Mouse (Mus musculus) midbrain, embryonic 14.5 days (tissue): ENCODE data around the gene Zfp157. TPM values are rescaled to one million over a fixed set of nuclear protein-coding genes. Genes with fewer than 3 reads are reported as not detected.
A peak's percentile ranks its signal among the peaks of the same experiment; 100 is the strongest.
"Not testable (repeated sequence)": the region's sequence is repeated elsewhere in the genome, so short reads cannot be mapped to it uniquely, and the experiment has no call there.

Experiments
- ATAC-seq: fragments of 200-750 bp; cut with Nextera tagmentation; 2 replicates; pipeline ENCODE4 v1.8.0; 2017; ENCODE audit warnings: moderate number of reproducible peaks, moderate library complexity; ENCODE audit not compliant: low FRiP score, low TSS enrichment
- DNase-seq: peaks from one replicate; pipeline ENCODE4 v3.0.0-alpha.2; 2015
- H3K27ac ChIP-seq: fragments of 300-500 bp; sonication (generic); replicated peaks from 2 replicates; pipeline ENCODE4 v1.5.1; 2014; ENCODE audit warnings: mild to moderate bottlenecking, low read depth, low read length, moderate library complexity
- H3K27me3 ChIP-seq: fragments of 300-500 bp; sonication (generic); 2 replicates; pipeline ENCODE4 v1.6.1; 2014; ENCODE audit warnings: low read length, control low read depth, mixed read lengths; ENCODE audit not compliant: control insufficient read depth, insufficient read depth
- H3K36me3 ChIP-seq: fragments of 300-500 bp; sonication (generic); 2 replicates; pipeline ENCODE4 v1.6.1; 2014; ENCODE audit warnings: low read length, control low read depth; ENCODE audit not compliant: control insufficient read depth, insufficient read depth
- H3K4me1 ChIP-seq: fragments of 300-500 bp; sonication (generic); 2 replicates; pipeline ENCODE4 v1.6.1; 2014; ENCODE audit warnings: mild to moderate bottlenecking, antibody characterized with exemption, low read length, control low read depth; ENCODE audit not compliant: control insufficient read depth, insufficient read depth
- H3K4me2 ChIP-seq: fragments of 300-500 bp; sonication (generic); 2 replicates; pipeline ENCODE4 v1.6.1; 2014; ENCODE audit warnings: mild to moderate bottlenecking, low read length, moderate library complexity
- H3K4me3 ChIP-seq: fragments of 300-500 bp; sonication (generic); replicated peaks from 2 replicates; pipeline ENCODE4 v1.5.1; 2014; ENCODE audit warnings: low read depth, low read length
- H3K9ac ChIP-seq: fragments of 300-500 bp; sonication (generic); replicated peaks from 2 replicates; pipeline ENCODE4 v1.6.1; 2014; ENCODE audit warnings: mild to moderate bottlenecking, low read length, moderate library complexity
- H3K9me3 ChIP-seq: fragments of 300-500 bp; sonication (generic); 2 replicates; pipeline ENCODE4 v1.6.1; 2016; ENCODE audit warnings: low read length, control low read depth, mixed read lengths; ENCODE audit not compliant: control insufficient read depth
- WGBS: fragments of 180-500 bp; shearing (Covaris S2); extraction: QIAGEN DNeasy Blood & Tissue Kit; methylation state at CpG from one replicate; pipeline ENCODE4 v1.1.7; 2014; 5-methylcytosine and 5-hydroxymethylcytosine counted together
- polyA plus RNA-seq: library from polyadenylated mRNA; unstranded; fragments of >200 nt; fragmentation: Nextera tagmentation; extraction: Ambion mirVana; gene quantifications from 2 replicates; pipeline ENCODE4 v1.2.1, GENCODE M21; 2014

Zfp157 gene
- polyA plus RNA-seq: 81.7 and 83.9 TPM in 2 replicates

GRCm38 (mm10) chr5:138441286-138442194, at the start of gene Zfp157:
TSS of gene Zfp157 (plus strand) at chr5:138441468.
- WGBS: under 1% methylated on average over 49 of the region's 49 CpGs

GRCm38 (mm10) chr5:138397795-138398337, 43.4 kb upstream of the Zfp157 start:
- DNase-seq (no peak), ATAC-seq (no peak)
- Histone ChIP-seq H3K4me1 (no peaks in the 10 kb centered on the region), H3K9ac (no peak overlapping the region), H3K9me3 (no peaks in the 10 kb centered on the region), H3K27me3 (no peaks in the 10 kb centered on the region), H3K27ac (no peak overlapping the region), H3K4me3 (no peak overlapping the region), H3K36me3 (no peaks in the 10 kb centered on the region), H3K4me2 (no peak overlapping the region)
- WGBS: 43% methylated on average over 2 of the region's 2 CpGs

More at GRCm38 (mm10) chr5:138441286-138442194, at the start of gene Zfp157:
- Histone ChIP-seq H3K9ac (peak within 1 kb of the TSS; percentile 99), H3K9me3 (0 out of 2 replicates have a peak, but pooled peaks cover 4% of the 10 kb centered on the region), H3K4me3 (peak within 1 kb of the TSS; percentile 99), H3K27ac (peak within 1 kb of the TSS; percentile 96), H3K36me3 (peaks cover 21% of the 10 kb centered on the region), H3K4me2 (peak within 1 kb of the TSS; percentile 82), H3K27me3 (no peaks in the 10 kb centered on the region), H3K4me1 (peaks cover 27% of the 10 kb centered on the region)
- peak; percentile 100 for ATAC-seq
- peak; percentile 97 for DNase-seq

GRCm38 (mm10) chr5:138400431-138400830, 40.8 kb upstream of the Zfp157 start:
- not testable (repeated sequence) for H3K4me1 ChIP-seq, DNase-seq, H3K4me3 ChIP-seq, H3K27ac ChIP-seq, H3K36me3 ChIP-seq, H3K27me3 ChIP-seq, ATAC-seq, H3K9me3 ChIP-seq, H3K4me2 ChIP-seq, H3K9ac ChIP-seq

- Histone ChIP-seq H3K27ac (no peak overlapping the region), H3K36me3 (peaks cover 71% of the 10 kb centered on the region), H3K4me2 (no peak overlapping the region), H3K9me3 (peaks cover 40% of the 10 kb centered on the region), H3K27me3 (no peaks in the 10 kb centered on the region), H3K4me3 (no peak overlapping the region), H3K9ac (no peak overlapping the region), H3K4me1 (no peaks in the 10 kb centered on the region)
- no peak for DNase-seq
- WGBS: 97% methylated on average over 4 of the region's 4 CpGs
- no peak for ATAC-seq
Measured at GRCm38 (mm10) chr5:138458371-138458770, 17.1 kb downstream of the Zfp157 start.

GRCm38 (mm10) chr5:138459107-138459506, 17.8 kb downstream of the Zfp157 start:
- no peak overlapping the region for H3K4me2 ChIP-seq
- H3K9me3 ChIP-seq: peaks cover 40% of the 10 kb centered on the region
- no peak overlapping the region for H3K4me3 ChIP-seq
- H3K36me3 ChIP-seq: peaks cover 65% of the 10 kb centered on the region
- no peak for ATAC-seq
- DNase-seq: no peak
- WGBS: 100% methylated on average over 1 of the region's 1 CpGs
- no peaks in the 10 kb centered on the region for H3K27me3 ChIP-seq
- no peak overlapping the region for H3K27ac ChIP-seq
- H3K4me1 ChIP-seq: no peaks in the 10 kb centered on the region
- no peak overlapping the region for H3K9ac ChIP-seq

- no peak overlapping the region for H3K4me2 ChIP-seq
- ATAC-seq (no peak), DNase-seq (peak; percentile 74)
- no peak overlapping the region for H3K27ac ChIP-seq
- WGBS: 29% methylated on average over 6 of the region's 6 CpGs
- no peaks in the 10 kb centered on the region for H3K4me1 ChIP-seq
- H3K36me3 ChIP-seq: no peaks in the 10 kb centered on the region
- no peak overlapping the region for H3K9ac ChIP-seq
- no peaks in the 10 kb centered on the region for H3K9me3 ChIP-seq
- H3K27me3 ChIP-seq: no peaks in the 10 kb centered on the region
- no peak overlapping the region for H3K4me3 ChIP-seq
Measured at GRCm38 (mm10) chr5:138473601-138474000, 32.3 kb downstream of the Zfp157 start.

- not testable (repeated sequence) for H3K4me2 ChIP-seq, H3K36me3 ChIP-seq, DNase-seq, H3K27ac ChIP-seq, ATAC-seq, H3K4me3 ChIP-seq, H3K27me3 ChIP-seq, H3K9me3 ChIP-seq, H3K9ac ChIP-seq, H3K4me1 ChIP-seq
- WGBS: 87% methylated on average over 9 of the region's 12 CpGs
Measured at GRCm38 (mm10) chr5:138504548-138504947, 63.3 kb downstream of the Zfp157 start.
